Mouse (Mus musculus): Measurements from ENCODE around the gene Pdpn.
A peak's percentile ranks its signal among the peaks of the same experiment; 100 is the strongest.

Gene Pdpn

DNA sequence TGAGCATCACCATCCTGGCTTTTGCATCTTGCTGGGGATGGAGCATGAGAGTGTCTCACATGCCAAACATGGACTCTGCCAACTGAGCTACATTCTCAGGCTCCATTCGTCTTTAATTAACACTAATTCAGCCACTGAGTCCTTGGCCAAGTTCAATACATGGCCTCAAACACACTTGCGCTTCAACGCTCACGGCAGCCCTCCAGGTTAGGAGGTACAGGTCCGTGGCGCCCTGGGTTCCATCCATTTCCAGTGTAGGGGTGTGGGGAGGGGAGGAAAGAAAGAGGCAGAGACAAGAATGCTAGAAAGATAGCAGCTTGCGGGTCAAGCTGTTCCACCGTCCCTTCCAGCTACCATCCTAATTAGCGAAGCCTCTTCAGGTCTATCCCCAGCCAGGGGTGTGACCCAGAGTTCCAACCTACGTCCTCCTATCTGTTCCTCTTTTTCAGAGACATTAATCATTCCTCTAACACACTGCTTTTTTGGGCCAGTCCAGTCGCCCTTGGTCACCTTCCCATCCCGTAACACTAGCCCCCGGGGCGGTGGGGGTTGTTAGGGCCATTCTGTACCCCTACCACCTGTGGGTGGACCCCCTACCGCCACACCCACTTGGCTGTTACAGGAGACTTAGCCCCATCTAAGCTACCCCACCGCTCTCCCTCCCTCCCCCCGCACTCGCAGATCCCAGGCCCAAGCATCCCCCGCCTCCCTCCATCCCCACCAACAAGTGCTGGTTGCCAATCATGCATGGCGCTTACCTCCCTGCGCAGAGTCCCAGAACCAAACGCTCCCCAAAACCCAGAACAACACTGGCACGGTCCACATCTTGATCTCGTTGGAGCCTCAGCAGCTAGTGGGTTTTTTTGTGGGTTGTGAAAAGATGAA, 691 bp downstream of the Pdpn start:
- DNase-seq (ENCODE audit: low spot score): no peak

DNA sequence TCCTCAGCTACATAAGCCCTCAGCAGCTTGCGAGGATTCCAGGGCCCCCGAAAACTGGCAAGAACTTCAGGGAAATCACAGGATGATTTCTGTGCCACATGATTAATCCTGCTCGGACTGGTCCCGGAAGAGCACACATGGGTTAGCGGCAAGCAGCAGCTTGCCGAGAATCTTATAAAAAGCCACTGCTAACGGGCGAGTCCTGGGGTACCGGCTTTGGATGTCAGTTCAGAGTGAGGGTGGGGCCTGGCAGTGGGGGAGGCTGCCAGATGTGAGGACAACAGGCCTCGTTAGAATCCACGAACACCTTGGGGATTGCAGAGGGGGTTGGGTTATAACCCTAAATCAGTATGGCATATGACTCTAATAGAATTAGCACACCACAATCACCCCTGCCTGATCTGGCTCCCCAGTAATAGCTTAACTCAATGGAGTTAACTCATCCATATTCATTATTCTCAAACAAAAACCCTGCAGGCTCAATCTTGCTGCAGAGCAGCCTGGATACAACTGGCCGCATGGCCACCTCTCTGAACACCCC, 2.3 kb downstream of the Pdpn start:
- no peak for DNase-seq (ENCODE audit: low spot score)

DNA sequence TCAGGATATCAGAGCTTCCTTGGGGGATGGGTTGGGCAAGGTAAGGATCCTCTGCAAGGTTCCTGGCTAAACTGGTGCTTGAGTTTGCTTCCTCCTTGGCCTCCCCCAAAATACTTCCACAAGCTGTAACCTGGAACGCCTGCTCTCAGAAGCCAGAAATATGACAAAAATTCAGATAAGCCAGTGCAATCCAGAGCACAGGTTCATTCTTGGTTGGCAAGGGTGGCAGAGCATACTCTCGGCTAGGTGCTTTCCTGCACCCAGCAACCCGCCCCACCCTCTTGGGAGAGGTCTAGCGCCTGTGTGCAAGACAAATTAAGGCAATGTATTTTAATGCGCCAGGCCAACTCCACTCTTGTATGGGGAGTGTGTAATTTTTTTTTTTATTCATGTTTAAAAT, 3.2 kb downstream of the Pdpn start:
- no peak for DNase-seq (ENCODE audit: low spot score)

DNA sequence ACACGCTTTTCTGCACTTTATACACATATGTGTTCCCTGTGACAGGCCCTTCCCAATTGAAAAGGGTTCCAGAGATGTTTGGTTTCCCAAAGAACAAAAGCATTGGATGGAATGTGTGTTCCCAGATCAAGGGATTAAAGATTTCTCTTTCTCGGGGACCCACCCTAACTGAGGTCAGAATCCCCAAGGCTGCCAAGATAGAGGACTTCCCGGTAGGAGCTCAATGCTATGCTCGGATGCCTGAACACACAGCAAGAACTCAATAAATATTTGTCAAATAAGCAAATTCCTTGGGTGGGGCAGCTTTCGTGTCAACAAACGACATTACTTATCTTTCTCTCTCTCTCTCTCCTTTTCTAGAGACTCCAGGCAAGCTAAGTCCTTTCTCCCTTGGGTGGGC, 5.0 kb downstream of the Pdpn start:
- no peak for DNase-seq (ENCODE audit: low spot score)

DNA sequence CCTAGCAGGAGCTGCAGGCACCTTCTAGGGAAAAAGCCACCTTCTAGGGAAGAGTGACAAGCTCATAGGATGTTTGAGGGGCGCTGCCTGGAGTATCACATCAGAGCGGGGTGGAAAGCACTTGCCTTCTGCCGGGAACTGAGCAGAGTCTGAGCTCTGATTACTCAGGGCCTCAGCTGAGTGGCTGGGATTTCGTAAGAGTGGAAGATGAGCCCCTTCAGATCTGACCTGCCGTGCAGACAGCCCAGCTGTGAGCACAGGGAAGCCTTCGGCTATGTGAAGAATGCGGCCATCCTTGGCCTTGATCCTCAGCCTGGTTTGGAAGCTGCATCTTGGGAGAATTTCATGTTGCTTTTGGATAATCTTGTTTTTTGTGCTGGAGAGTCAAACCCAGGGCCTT, 10.5 kb downstream of the Pdpn start:
- DNase-seq (ENCODE audit: low spot score): no peak

DNA sequence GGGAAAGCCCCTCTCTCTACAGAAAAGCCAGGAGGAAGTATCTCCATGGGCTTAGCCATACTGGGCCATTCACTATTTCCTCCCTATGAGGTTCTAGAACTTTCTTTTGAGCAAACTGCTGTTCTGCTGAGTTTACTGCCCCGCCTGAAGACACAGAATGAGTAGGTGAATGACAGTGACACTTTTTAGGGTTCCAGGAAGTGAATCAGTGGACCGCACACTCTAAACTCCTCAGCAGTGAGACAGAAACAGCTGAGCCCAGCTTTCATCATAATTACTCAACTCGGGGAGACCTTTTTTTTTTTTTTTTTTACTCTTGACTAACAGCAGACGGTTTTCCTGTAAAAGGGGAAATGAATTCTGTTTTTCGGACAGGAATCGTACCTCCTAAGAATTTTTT, 10.9 kb downstream of the Pdpn start:
- DNase-seq (ENCODE audit: low spot score): no peak

DNA sequence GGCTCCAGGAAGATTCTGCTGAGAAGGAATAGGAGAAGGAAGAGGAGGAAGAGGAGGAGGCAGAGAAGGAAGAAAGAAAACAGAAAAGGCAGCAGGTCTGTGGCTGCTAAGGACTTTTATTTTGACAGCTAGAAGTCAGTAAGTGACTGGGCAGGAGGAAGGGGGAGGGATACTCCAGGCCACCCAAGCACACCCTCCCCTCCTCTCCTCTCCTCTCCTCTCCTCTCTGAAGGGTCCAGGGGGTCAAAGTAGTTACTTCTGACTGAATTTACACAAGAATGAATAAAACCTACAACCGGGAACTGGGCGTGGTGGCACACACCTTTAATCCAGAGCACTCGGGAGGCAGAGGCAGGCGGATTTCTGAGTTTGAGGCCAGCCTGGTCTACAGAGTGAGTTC, 12.3 kb downstream of the Pdpn start:
- DNase-seq (ENCODE audit: low spot score): no peak

DNA sequence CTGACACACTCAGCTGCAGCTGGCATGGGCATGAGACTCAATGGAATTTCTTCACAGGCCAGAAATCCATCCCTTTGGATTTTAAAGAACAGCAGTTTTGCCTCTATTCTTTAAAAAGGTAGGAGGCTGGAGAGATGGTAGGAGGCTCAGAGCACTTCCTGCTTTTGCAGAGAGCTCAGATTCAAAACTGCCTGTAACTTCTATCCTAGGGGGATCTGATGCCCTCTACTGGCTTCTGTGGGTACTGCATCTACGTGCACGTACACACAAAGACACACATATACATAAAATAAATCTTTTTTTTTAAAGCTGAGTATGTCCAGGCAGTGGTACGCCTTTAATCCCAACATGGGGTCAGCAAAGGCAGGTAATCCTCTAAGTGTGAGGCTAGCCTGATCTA, 19.2 kb downstream of the Pdpn start:
- peak; percentile 10 for DNase-seq (ENCODE audit: low spot score)

DNA sequence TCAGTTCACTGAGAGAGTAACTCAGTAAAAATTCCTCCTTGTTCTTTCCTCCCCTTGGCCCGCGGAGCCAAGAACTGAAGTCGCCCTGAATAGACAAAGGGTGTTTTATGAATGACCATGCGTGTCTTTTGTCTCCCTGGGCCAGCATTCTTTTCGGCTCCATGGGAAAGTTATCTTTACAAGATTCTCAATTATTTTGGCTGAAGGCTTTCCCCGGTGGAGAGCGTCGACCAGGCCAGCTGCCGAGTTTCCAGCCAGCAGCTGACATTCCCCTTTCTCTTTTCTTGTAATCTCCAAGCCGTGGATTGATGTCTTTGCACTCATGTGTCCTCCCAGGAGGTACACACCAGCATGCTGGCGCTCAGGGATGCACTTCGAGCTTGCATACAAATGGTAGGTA, 19.7 kb downstream of the Pdpn start:
- DNase-seq (ENCODE audit: low spot score): no peak

DNA sequence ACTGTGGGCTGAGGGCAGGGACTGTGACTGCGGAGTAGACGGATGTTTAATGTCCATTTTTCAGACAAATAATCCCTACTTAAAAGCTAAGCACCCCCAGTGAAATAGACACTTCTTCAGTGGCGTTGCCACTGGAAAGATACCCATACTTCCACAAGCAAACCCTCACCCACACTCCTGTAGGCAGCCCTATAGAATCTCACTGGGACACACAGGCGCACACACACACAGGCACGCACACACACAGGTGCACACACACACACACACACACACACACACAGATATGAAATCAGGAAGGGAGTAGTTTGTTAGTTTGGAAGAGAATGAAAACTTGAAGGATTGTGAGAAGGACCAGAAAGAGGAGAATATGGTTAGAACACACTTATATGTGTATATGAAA, 20.3 kb downstream of the Pdpn start:
- no peak for DNase-seq (ENCODE audit: low spot score)

DNA sequence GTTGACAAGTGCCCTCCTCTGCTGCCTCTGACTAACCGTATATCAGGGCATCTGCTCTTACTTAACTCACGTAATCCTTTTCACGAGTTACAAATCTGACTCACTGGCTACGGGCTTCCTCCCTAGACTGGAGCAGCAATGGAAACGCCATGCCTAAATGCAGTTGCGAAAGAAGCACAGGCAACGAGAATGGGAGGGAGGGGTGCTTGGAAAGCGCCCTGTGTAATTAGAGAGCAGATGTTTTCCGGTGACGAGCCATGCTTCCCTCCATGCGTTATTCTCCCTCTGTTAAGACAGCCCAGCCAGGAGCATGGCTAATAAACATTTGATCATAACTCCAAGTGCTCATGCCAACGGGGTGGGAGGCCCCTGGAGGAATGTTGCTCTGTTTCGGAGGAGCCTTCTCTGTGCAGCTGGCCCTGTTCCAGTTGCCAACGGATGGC, 20.9 kb downstream of the Pdpn start:
- no peak for DNase-seq (ENCODE audit: low spot score)

DNA sequence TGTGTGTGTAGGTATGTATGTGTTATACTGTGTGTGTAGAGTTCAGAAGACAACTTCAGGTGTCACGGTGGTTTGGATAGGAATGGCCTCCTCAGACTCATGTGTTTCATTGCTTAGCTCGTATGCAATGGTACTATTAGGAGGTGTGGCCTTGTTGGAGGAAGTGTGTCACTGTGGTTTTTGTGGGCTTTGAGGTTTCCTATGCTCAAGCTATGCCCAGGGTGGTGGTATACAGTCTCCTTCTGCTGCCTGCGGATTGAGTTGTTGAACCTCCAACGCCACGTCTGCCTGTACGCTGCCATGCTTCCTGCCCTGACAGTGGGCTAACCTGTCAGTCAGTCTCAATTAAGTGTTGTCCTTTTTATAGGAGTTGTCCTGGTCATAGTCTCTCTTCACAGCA, 22.0 kb downstream of the Pdpn start:
- no peak for DNase-seq (ENCODE audit: low spot score)

DNA sequence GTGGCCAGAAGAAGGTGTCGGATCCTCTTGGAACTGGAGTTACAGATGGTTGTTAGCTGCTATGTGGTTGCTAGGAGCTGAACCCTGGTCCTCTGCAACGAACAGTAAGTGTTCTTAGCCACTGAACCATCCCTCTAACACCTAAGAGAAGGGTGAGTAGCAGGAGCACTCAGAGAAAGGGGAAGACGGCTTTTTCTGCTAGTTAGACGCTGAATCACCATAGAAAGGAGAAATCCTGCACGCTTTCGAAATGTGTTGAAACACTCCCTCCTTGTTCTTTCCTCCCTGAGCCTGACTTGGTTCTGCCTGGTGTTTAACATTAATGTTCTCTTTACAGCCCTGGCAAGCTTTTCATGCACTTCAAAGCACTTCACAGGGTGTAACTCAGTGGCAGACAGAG, 27.8 kb downstream of the Pdpn start:
- no peak for DNase-seq (ENCODE audit: low spot score)

DNA sequence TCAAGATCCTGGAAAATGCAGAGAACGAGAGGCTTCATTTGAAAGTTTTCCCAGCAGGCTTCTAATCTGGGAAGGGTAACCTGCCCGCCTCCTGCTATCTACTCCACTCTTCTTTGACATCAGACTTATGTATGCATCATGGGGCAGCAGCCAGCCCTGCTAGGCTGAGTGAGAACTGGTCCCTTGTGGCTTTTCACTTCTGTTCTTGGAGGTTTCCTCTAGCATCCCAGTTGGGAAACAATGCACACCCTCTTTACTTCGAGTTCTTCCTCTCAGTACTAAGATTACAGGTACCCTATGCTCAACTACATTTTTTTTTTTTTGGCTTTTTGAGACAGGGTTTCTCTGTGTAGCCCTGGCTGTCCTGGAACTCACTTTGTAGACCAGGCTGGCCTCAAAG, 28.5 kb downstream of the Pdpn start:
- DNase-seq (ENCODE audit: low spot score): no peak

DNA sequence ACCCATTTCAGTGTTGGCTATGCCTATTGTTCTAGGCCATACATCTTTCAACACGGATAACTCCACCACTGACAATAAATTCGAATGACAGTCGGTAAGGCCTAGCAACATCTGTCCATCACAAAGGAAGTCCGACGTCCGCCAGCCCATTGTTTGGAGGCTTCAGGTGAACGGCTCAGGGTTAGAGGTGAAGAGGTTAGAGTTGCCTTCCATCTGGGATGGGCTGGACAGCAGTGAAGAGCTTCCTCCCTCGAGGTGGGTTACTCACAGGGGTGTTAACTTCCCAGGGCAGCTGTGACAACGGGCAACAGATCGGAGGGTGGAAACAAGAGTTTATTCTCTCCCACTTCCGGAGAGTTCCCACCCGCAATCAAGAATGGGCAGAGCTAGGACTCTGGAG, 36.7 kb downstream of the Pdpn start:
- no peak for DNase-seq (ENCODE audit: low spot score)

DNA sequence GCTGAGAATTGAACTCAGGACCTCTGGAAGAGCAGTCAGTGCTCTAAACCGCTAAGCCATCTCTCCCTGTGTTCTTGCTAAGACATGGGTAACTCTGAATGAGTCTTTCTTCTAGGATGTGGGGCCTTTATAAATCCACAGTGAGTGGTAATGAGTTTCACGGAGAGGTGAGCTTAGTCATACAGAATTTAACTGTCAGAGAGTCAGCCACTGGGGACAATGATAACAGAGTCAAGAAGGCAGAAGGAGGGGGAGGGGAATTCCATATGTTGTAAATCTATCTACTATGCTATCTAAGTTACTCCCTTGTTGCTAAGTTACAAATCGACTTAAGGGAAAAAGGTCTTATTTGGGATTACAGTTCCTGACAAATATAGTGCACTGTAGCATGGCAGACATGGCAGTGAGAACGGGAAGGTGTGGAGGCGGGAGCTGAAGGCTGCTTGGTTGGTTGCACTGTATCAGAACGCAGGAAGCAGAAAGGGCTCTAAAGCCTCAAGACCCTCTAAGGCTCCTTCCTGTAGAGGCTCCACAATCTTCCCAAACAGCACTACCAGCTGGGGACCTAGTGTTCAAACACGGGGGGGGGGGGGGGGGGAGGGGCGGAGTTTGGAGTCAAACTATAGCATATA, 39.5 kb downstream of the Pdpn start:
- peak; percentile 19 for DNase-seq (ENCODE audit: low spot score)

DNA sequence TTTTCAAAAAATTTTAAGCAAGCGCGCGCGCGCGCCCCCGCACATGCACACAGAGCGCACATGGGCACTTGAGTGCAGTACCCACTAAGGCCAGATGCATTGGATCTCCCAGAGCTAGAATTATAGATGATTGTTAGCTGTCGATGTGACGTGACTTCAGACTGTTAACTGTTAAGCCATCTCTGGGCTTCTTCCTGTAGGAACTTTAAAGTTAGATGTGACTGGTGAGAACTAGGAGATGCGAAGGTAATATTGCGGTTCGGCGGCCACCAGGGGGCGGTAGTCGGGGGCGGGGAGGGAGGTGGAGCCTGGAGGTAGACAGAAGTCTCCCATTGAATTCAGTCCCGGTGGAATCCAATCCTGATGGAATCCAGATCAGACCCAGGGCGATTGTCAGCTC, 40.8 kb downstream of the Pdpn start:
- DNase-seq (ENCODE audit: low spot score): peak; percentile 28

DNA sequence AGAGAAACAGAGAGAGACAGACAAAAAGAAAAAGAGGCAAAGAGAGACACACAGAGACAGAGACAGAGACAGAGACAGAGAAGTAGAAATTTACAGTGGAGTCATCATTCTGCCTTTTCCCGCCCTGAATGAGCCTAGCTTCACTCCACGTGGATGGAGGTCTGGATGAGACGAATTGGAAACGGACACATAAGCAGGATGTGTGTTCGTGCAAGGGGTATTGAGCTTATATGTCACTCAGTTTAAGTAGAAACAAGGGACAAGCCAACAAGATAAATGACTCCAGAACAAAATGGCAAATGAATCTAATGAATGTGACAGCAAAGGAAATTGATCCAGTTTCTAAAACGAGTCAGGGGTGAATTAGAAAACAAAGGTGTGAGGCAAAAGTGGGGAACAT, 41.4 kb downstream of the Pdpn start:
- no peak for DNase-seq (ENCODE audit: low spot score)

DNA sequence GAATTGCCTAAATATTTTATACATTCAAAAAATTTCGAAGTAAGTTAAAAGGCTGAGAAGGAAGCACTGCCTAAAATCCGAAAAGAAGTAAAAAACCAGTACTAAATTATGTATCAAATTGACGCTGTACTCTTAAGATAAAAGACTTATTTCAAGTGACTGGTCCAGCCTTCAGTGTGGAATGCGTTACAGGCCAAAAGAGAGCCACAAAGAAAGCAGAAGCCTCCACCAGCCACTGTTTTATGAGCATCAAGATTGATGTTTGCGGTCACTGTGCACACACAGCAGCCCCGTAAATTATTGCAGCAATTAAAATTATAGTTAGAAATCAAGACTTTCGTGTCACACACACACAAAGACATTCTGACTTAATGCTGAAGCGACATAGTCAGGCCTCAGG, 43.8 kb downstream of the Pdpn start:
- no peak for DNase-seq (ENCODE audit: low spot score)

DNA sequence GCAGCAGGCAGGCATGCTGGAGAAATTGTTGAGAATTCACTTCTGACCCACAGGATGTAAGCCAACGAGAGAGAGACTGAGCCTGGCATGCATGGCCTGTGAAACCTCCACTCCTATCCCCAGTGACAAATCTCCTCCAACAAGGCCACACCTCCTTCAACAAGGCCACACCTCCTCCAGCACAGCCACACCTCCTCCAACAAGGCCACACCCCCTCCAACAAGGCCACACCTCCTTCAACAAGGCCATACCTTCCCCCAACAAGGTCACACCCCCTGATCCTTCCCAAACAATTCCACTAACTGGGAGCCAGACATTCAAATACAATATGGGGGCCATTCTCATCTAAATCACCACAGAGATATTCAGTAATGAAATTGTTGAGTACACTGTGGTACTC, 46.0 kb downstream of the Pdpn start:
- DNase-seq (ENCODE audit: low spot score): no peak

DNA sequence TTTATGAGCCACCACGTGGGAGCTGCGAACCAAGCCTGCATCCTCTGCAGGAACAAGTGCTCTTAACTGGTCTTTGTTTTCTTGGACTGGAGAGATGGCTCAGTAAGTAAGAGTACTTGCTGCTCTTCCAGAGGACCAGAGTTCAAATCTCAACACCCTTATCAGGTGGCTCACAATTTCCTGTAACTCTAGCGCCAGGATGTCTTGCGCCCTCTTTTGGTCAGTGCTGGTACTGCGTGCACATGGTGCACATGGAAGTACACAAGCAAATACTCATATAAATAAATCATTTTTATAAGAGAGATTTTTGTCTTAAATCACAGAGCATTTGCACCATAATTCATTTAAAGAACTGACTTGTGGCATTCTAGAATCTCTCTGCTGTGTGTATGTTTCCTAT, 51.3 kb downstream of the Pdpn start:
- peak; percentile 31 for DNase-seq (ENCODE audit: low spot score)

DNA sequence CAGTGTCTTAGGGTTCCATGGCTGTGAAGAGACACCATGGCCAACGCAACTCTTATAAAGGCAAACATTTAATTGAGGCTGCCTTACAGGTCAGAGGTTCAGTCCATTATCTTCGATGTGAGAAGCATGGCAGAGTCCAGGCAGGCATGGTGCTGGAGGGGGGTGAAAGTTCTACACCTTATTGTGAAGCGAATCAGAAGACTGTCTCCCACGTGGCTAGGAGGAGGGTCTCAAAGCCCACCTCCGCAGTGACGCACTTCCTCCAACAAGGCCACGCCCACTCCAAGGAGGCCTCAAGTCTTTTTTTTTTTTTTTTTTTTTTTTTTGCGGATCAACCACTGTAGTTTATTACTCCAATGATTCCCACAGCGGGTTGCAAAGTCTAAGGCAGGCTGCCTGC, 58.1 kb downstream of the Pdpn start:
- no peak for DNase-seq (ENCODE audit: low spot score)

DNA sequence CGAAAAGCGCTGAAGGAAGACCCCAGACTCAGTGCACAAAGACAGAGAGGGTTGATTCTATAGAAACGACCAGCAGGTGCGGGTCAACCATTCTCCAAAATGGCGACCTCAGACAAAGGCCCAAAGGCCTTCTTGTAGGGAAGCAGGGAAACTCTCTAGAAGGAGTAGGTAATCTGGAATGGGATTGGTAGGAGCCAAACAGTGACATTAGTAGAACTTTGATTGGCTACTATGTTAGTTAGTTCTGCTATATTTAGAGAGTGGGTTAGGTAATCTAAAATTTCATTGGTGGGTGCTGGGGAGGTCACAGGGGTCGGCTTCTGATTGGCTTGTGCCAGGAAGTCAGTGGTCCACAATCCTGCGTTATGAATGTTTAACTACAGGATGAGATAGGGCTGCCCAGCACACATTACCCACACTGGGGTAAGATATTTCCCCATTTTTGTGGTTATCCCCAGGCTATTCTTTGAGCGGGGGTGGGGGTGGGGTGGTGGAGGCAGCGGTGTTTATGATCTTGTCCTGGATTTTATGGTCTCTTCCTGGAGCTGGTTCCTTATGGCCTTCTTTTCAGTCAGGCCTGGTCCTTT, 59.7 kb downstream of the Pdpn start:
- DNase-seq (ENCODE audit: low spot score): no peak

Data from c-Kit-positive CD71-positive TER-119-positive erythroid progenitor cells, embryonic 14.5 days (primary cell).